Mouse (Mus musculus) lung, embryonic 14.5 days (tissue): ENCODE data around the gene Lamp2. TPM values are rescaled to one million over a fixed set of nuclear protein-coding genes. Genes with fewer than 3 reads are reported as not detected.
"Not testable (repeated sequence)": the region's sequence is repeated elsewhere in the genome, so short reads cannot be mapped to it uniquely, and the experiment has no call there.

Source experiments
- ATAC-seq: fragments of 200-750 bp; cut with Nextera tagmentation; 2 replicates; pipeline ENCODE4 v1.8.0; 2017; ENCODE audit warnings: mild to moderate bottlenecking, moderate TSS enrichment, moderate library complexity; ENCODE audit not compliant: insufficient read depth
- DNase-seq: peaks from one replicate; pipeline ENCODE4 v3.0.0-alpha.2; 2015
- H3K27ac ChIP-seq: fragments of 300-500 bp; sonication (generic); 2 replicates; pipeline ENCODE4 v1.5.1; 2014; ENCODE audit warnings: low read depth, mild to moderate bottlenecking, moderate library complexity
- H3K27me3 ChIP-seq: fragments of 300-500 bp; sonication (generic); 2 replicates; pipeline ENCODE4 v1.6.1; 2014; ENCODE audit warnings: low read length, control low read depth; ENCODE audit not compliant: insufficient read depth
- H3K36me3 ChIP-seq: fragments of 300-500 bp; sonication (generic); 2 replicates; pipeline ENCODE4 v1.6.1; 2014; ENCODE audit warnings: control low read depth; ENCODE audit not compliant: insufficient read depth
- H3K4me1 ChIP-seq: fragments of 300-500 bp; sonication (generic); 2 replicates; pipeline ENCODE4 v1.6.1; 2014; ENCODE audit warnings: antibody characterized with exemption, control low read depth; ENCODE audit not compliant: insufficient read depth
- H3K4me2 ChIP-seq: fragments of 300-500 bp; sonication (generic); 2 replicates; pipeline ENCODE4 v1.6.1; 2014; ENCODE audit warnings: mild to moderate bottlenecking
- H3K4me3 ChIP-seq: fragments of 300-500 bp; sonication (generic); 2 replicates; pipeline ENCODE4 v1.5.1; 2014; ENCODE audit warnings: low read depth, low read length
- H3K9ac ChIP-seq: fragments of 300-500 bp; sonication (generic); 2 replicates; pipeline ENCODE4 v1.6.1; 2014
- H3K9me3 ChIP-seq: fragments of 300-500 bp; sonication (generic); 2 replicates; pipeline ENCODE4 v1.6.1; 2016; ENCODE audit warnings: low read depth, low read length, control low read depth
- CTCF ChIP-seq: IDR thresholded peaks from 2 replicates; pipeline ENCODE4 v1.5.1; 2016; ENCODE audit warnings: antibody characterized with exemption, low read depth
- WGBS: fragments of 180-500 bp; shearing (Covaris S2); extraction: QIAGEN DNeasy Blood & Tissue Kit; methylation state at CpG from one replicate; pipeline ENCODE4 v1.1.7; 2014; 5-methylcytosine and 5-hydroxymethylcytosine counted together
- polyA plus RNA-seq: library from polyadenylated mRNA; unstranded; fragments of >200 nt; fragmentation: Nextera tagmentation; extraction: Ambion mirVana; gene quantifications from 2 replicates; pipeline ENCODE4 v1.2.1, GENCODE M21; 2014

Gene Lamp2
- 143 and 157 TPM in 2 replicates for polyA plus RNA-seq

DNA sequence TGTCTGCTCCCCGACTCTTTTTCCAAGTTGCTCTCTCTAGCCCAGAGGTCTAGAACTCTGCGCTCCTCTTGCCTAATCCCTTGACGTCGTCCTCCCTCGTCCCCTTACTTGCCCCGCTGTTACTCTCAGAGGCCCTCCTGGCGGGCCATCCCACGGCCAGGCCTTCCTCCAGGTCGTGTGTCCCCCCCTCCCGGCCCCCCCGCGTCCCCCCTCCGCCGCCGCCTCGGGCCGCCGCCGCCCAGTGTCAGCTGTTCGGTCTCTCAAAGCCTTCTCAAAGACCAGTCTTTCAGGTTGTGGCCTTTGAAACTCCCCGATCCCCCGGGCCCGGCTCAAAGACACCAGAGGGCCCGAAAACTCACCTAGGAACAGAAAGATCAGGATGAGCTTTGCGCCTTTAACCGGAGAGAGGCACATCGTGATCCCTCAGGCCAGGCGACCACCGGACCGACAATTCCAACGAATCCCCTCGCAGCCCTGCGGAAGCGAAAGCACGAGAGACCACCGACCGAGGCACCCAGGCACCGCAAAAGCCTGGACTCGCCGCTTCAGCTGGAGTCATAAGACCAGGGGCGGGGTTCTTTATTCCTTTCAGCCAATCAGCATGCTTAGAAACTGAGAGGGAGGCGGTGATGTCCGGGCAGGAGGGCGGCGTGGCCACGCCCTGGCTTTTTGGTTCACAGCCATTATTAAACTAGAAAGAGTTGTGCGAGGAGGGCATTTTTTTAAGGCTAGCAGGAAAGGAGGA is at the start of gene Lamp2:
Gene Lamp2 (minus strand): TSS at position 565 of the 745 bp plus-strand sequence.
- Histone ChIP-seq H3K27me3 (no peaks in the 10 kb centered on the region), H3K36me3 (0 out of 2 replicates have a peak, but pooled peaks cover 8% of the 10 kb centered on the region), H3K4me1 (no peaks in the 10 kb centered on the region; the same call in 1 of the 2 replicates), H3K9me3 (no peaks in the 10 kb centered on the region), H3K4me2 (peak within 1 kb of the TSS; percentile 61), H3K4me3 (peak within 1 kb of the TSS; percentile 54), H3K9ac (peak within 1 kb of the TSS; percentile 69), H3K27ac (peak within 1 kb of the TSS; percentile 82)
- TF ChIP-seq CTCF, result no peak
- WGBS, result 9% methylated on average over 47 of the region's 47 CpGs
- ATAC-seq (peak; percentile 98), DNase-seq (peak; percentile 93)

DNA sequence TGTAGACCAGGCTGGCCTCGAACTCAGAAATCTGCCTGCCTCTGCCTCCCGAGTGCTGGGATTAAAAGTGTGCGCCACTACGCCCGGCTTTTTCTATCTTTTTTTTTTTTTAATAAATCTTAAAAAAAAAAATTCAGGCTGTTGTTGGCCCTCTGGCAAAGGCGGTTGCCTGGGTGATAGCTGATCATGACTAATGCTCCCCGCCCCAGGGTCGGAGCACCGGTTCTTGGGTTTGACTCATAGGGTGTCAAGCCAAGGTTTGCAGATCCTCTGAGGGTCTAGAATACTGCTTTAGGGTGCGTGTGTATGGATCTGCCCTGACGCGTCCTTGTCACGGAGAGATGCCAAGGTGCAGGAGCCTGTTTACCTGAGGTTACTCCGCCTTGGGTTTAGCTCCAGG is 48.6 kb upstream of the Lamp2 start:
- Histone ChIP-seq H3K9ac (no peak overlapping the region), H3K4me1 (no peaks in the 10 kb centered on the region), H3K27ac (no peak overlapping the region), H3K27me3 (no peaks in the 10 kb centered on the region), H3K9me3 (no peaks in the 10 kb centered on the region), H3K4me3 (no peak overlapping the region), H3K4me2 (no peak overlapping the region), H3K36me3 (no peaks in the 10 kb centered on the region)
- TF ChIP-seq CTCF, result no peak
- ATAC-seq (no peak), DNase-seq (no peak)
- 89% methylated on average over 14 of the region's 14 CpGs for WGBS

GRCm38 (mm10) chrX:38502182-38502581 is 45.9 kb upstream of the Lamp2 start:
- TF ChIP-seq CTCF, result 0 out of 2 replicates have a peak, but pooled peaks have one; percentile 14
- not testable (repeated sequence) for H3K4me2 ChIP-seq, H3K36me3 ChIP-seq, H3K9me3 ChIP-seq, H3K9ac ChIP-seq, DNase-seq, H3K4me1 ChIP-seq, H3K27me3 ChIP-seq, H3K4me3 ChIP-seq, ATAC-seq, H3K27ac ChIP-seq
- WGBS, result 65% methylated on average over 5 of the region's 5 CpGs

DNA sequence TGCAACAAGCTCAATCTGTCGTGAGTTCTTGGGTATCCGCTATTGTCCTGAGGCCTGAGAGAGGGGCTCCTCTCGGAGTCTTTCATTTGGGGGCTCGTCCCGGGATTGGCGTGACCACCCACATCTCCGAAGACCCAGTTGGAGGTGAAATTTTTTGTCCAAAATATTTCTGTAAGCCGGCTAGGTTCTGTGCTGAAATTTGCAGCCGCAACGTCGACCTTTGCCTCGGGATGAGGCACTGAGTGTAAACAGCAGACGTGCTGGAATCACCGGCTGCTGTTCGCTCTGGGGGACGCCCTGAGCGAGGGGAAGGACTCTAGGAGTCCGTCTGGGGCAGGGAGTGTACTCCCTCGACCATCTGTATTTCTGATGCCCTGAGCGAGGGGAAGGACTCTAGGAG is 29.2 kb upstream of the Lamp2 start:
- not testable (repeated sequence) for H3K27me3 ChIP-seq, ATAC-seq, H3K4me1 ChIP-seq, H3K4me3 ChIP-seq, H3K9ac ChIP-seq, H3K27ac ChIP-seq, H3K36me3 ChIP-seq, H3K9me3 ChIP-seq
- 0 out of 2 replicates have a peak overlapping the region, but pooled peaks have one; percentile 20 for H3K4me2 ChIP-seq
- DNase-seq, result peak; percentile 15
- WGBS, result 25% methylated on average over 20 of the region's 20 CpGs

- H3K36me3 ChIP-seq, result no peaks in the 10 kb centered on the region
- DNase-seq (no peak), ATAC-seq (no peak)
- H3K27ac ChIP-seq, result no peak overlapping the region
- no peaks in the 10 kb centered on the region for H3K9me3 ChIP-seq
- no peak for TF ChIP-seq CTCF
- 70% methylated on average over 1 of the region's 1 CpGs for WGBS
- no peak overlapping the region for H3K4me3 ChIP-seq
- no peaks in the 10 kb centered on the region for H3K4me1 ChIP-seq
- no peak overlapping the region for H3K9ac ChIP-seq
- no peaks in the 10 kb centered on the region for H3K27me3 ChIP-seq
- no peak overlapping the region for H3K4me2 ChIP-seq
Measured at GRCm38 (mm10) chrX:38478583-38478982, 22.3 kb upstream of the Lamp2 start.

DNA sequence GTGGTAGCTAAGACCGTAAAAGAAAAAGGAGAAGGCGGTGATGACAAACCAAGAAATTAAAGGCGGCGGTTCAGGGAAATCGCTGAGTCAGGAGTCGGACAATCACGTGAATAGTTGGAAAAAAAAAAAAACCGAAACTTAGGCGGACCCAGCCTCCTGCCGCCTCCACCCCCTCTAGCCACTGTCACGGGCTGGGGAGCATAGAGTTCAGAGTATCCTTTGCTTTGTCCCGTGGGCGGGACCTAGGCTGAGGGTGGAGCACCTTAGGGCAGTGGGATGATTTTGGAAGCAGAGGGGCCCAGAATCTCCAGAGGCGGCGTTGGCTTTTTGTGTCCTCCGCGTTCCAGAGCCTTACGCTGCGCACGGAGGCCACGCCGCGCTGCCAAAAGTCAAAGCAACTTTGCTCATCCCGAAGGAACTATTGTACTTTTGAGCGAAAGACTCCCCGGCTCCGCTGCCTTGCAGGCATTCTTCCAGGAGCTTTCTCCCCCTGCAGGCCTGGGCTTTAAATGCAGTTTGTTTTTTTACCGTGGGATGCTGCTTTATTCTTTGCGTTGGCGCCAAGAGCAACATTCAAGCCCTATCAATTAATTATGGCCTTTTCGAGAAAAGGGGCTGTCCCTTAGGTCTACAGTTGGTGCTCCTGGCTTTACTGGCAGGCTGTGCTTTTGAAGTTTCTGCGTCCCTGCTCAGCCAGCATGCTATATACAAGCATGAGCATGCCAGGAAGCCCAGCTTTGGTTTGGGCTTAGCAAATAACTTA is 17.5 kb upstream of the Lamp2 start:
- DNase-seq (peak; percentile 88), ATAC-seq (peak; percentile 99)
- Histone ChIP-seq H3K4me3 (peak overlapping the region; percentile 44), H3K27ac (peak overlapping the region; percentile 90), H3K27me3 (no peaks in the 10 kb centered on the region), H3K4me2 (peak overlapping the region; percentile 56), H3K9me3 (no peaks in the 10 kb centered on the region), H3K9ac (peak overlapping the region; percentile 48), H3K36me3 (no peaks in the 10 kb centered on the region), H3K4me1 (no peaks in the 10 kb centered on the region)
- 8% methylated on average over 32 of the region's 32 CpGs for WGBS
- TF ChIP-seq CTCF, result peak; percentile 56

DNA sequence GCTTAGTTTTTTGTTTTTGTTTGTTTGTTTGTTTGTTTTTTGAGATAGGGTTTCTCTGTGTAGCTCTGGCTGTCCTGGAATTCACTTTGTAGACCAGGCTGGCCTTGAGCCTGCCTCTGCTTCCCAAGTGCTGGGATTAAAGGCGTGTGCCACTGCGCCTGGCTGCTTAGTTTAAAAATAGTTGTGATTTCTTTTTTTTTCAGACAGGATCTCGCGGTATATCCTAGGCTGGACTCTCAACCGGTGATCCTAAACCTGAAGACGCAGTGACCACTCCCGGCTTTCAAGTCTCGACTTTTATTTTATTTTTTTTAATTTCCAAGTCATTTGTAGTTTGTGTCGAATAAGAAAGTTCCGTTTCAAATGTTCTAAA is 16.9 kb upstream of the Lamp2 start:
- Histone ChIP-seq H3K9me3 (no peaks in the 10 kb centered on the region), H3K27ac (peak overlapping the region; percentile 9; the same call in 1 of the 2 replicates), H3K36me3 (no peaks in the 10 kb centered on the region), H3K4me2 (peak overlapping the region; percentile 56), H3K4me3 (peak overlapping the region; percentile 44), H3K27me3 (no peaks in the 10 kb centered on the region), H3K9ac (no peak overlapping the region), H3K4me1 (no peaks in the 10 kb centered on the region)
- ATAC-seq, result peak; percentile 78
- no peak for DNase-seq
- 12% methylated on average over 10 of the region's 10 CpGs for WGBS
- TF ChIP-seq CTCF, result no peak
